Mouse (Mus musculus): ENCODE data around the gene Tagap1. TPM values are rescaled to one million over a fixed set of nuclear protein-coding genes. Genes with fewer than 3 reads are reported as not detected.

The Tagap1 gene
- 64.8 TPM for polyA plus RNA-seq (2017; shearing (Covaris generic))

DNA sequence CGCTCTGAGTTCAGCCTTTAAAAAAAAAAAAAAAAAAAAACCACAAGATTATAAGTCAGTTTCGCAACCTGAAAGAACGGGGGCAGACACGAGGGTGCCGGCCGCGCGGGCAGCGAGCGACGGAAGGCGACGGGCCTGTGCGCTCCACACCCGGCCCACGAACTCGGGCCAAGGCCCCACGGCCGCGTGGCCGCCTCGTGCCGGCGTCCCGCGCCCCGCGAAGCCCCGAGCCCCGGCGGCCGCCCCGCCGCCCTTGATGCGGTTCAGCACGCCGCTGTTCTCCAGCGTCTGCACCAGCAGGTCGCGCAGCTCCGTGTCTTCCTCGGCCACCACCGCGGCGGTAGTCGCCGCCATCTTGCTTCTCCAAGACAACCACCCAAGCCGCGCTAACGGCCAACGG is at the start of gene Tagap1:
TSS of gene Tagap1 (minus strand) at position 381 of the 400 bp plus-strand sequence.

DNA sequence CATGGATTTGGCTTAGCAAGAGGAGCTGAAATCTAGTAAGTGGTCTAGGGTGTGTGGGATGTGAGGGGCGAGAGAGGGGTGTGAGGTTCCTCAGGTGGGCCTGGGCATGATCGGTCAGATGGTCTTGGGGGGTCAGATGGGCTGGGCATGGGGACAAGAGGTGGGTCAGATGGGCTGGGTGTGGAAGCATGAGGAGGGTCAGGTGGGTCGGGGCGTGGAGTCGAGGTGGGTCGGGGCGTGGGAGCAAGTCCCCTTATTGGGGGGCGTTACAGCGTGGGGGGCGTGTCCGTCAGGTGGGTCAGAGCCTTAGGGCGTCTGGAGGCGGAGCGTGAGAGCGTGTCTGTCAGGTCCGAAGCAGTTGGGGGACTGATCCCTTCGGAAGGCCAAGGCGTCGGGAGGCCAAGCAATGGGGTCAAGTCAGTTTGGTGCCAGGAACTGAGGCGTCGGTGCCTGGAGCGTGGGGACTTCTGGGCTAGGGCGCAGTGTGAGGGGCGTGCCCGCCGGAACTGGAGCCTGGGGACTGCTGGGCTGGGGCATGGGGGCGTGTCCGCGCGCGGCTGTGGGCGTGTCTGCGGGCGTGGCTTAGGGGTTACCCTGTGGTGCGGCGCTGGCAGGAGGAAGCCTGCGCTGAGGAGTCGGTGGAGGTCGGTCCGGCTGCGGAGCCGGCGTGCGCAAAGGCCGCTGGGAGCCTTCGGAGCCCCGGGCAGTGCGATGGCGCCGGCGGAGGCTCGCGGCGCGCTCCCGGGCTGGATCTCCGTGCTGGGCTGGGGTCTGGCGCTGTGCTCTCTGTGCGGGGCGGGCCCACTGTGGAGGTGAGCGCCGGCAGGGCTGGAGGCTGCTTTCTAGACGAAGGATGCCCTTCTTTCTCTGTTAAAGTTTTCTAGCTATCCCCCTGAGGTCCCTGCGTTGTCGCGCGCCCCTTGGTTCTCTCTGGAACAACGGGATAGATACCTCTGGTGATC is 17.6 kb upstream of the Tagap1 start, which contains the start of gene Gm49721:
TSS of gene Gm49721 (plus strand) at position 618 of the 962 bp plus-strand sequence.

DNA sequence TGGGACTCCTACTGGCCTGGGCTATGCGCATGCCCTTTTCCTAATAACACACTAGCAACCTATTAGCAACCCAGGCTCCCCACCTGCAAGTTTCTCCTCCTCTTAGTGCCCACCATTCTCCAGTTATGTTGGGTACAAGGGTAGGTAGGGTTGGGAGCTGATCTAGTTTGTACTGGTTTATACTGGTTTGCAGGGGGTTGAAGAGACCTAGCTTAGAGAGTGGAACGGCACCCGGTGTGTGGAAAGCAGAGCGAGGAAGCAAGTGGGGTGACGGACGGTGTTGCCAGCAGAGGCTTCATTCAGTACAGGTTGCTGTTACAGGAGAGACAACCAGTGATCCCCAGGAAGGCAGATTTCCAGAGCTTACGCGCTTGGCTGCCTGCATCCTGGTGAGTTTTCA is 9.4 kb upstream of the Tagap1 start, which contains the start of gene Rnaset2b:
TSS of gene Rnaset2b (plus strand) at position 301 of the 400 bp plus-strand sequence.

GRCm38 (mm10) chr17:6947984-6948768 is 12.8 kb downstream of the Tagap1 start, which contains the start of gene Rsph3b:
Rsph3b (minus strand) TSS chr17:6948682.

Other genes starting within 250 kb of the Tagap1 start
- 373 TPM for gene Ezr, start 178.4 kb downstream of the Tagap1 start, polyA plus RNA-seq (2017; shearing (Covaris generic))
- 28.9 TPM for gene Rsph3b, start 12.5 kb downstream of the Tagap1 start, polyA plus RNA-seq (2017; shearing (Covaris generic))
- gene Rnaset2b, start 9.5 kb upstream of the Tagap1 start, polyA plus RNA-seq (2017; shearing (Covaris generic)): 1,145 TPM
- 0.93 TPM for gene Gm49721, start 17.7 kb upstream of the Tagap1 start, polyA plus RNA-seq (2017; shearing (Covaris generic))
- not detected for gene Gm1604a, start 64.4 kb upstream of the Tagap1 start, polyA plus RNA-seq (2017; shearing (Covaris generic))
- gene Rps6ka2, start 209.0 kb upstream of the Tagap1 start, polyA plus RNA-seq (2017; shearing (Covaris generic)): 4.9 TPM

Measured in CD4-positive, CD25-positive, alpha-beta regulatory T cell (primary cell).